Mouse (Mus musculus) G1E (cell line): ENCODE data around the gene Add1. TPM values are rescaled to one million over a fixed set of nuclear protein-coding genes. Genes with fewer than 3 reads are reported as not detected.

Source experiments
- ATAC-seq: 2 replicates; pipeline ENCODE4 v1.8.0; 2016; ENCODE audit warnings: mild to moderate bottlenecking; ENCODE audit not compliant: insufficient number of reproducible peaks, poor library complexity, low FRiP score, severe bottlenecking; ENCODE audit errors: extremely low read depth
- DNase-seq: peaks from one replicate; pipeline ENCODE4 v3.0.0; 2012; ENCODE audit warnings: low spot score
- H3K27me3 ChIP-seq: 2 replicates; pipeline ENCODE4 v1.6.1; 2012; ENCODE audit warnings: mild to moderate bottlenecking, low read length, inconsistent platforms; ENCODE audit not compliant: insufficient read depth
- H3K36me3 ChIP-seq: replicated peaks from 2 replicates; pipeline ENCODE3; 2012; ENCODE audit warnings: mild to moderate bottlenecking, inconsistent platforms
- H3K4me1 ChIP-seq: 2 replicates; pipeline ENCODE4 v1.6.1; 2012; ENCODE audit warnings: low read depth, low read length, inconsistent platforms, mixed read lengths; ENCODE audit not compliant: insufficient read depth
- H3K4me3 ChIP-seq: 2 replicates; pipeline ENCODE4 v1.5.1; 2012; ENCODE audit warnings: low read depth, mild to moderate bottlenecking, inconsistent platforms, low read length, moderate library complexity, mixed read lengths
- H3K9me3 ChIP-seq: replicated peaks from 2 replicates; pipeline ENCODE4 v1.6.1; 2012; ENCODE audit warnings: inconsistent platforms
- CTCF ChIP-seq: IDR thresholded peaks from 2 replicates; pipeline ENCODE4 v1.5.1; 2012; ENCODE audit warnings: low read depth, low read length, inconsistent platforms, mixed read lengths
- GATA1 ChIP-seq: IDR thresholded peaks from 2 replicates; pipeline ENCODE4 v1.6.1; 2012; ENCODE audit warnings: borderline replicate concordance, low read length, inconsistent platforms, mixed read lengths
- GATA2 ChIP-seq: IDR thresholded peaks from 2 replicates; pipeline ENCODE4 v1.6.1; 2012; ENCODE audit warnings: low read depth, low read length, inconsistent platforms, borderline replicate concordance
- POLR2AphosphoS5 ChIP-seq: IDR thresholded peaks from 2 replicates; pipeline ENCODE4 v1.6.1; 2012; ENCODE audit warnings: low read depth, low read length, inconsistent platforms; ENCODE audit not compliant: insufficient replicate concordance
- TAL1 ChIP-seq: conservative IDR thresholded peaks from 2 replicates; pipeline ENCODE4 v1.6.1; 2012; ENCODE audit warnings: low read depth, low read length, inconsistent platforms, mixed read lengths
- polyA plus RNA-seq: library from polyadenylated mRNA; stranded (reverse); fragments of >175 nt; gene quantifications from 2 replicates; pipeline ENCODE4 v1.2.3, GENCODE M21; 2012
- total RNA-seq, 2 experiments: library from RNA; stranded (forward) in 1 of 2; stranded (reverse) in 1 of 2; fragments of 200-1000 nt in 1 of 2; fragments of >200 nt in 1 of 2; fragmentation: Nextera tagmentation in 1 of 2; gene quantifications; 2 replicates each; pipeline ENCODE4 v1.2.3; 2014 to 2017

Add1 gene
- total and polyA plus RNA-seq, 3 experiments, result 103 to 257 (median 158) TPM

DNA sequence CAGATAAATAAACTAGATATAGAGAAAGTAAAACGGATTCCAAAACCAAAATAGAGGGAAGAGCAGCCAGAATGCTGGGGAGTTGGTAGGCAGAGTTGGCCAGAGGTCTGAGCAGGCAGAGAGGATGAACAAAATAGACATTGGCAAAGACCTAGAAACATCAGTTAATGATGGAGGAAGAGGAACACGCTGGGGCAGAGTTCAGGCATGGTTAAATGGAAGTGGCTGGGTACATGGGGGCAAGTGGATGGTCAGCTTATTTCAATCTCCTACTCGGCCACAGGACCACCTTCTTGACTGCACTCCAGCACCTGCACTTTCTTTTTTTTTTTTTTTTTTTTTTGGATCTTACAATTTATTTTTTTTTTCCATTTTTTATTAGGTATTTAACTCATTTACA is 68.5 kb downstream of the Add1 start:
- DNase-seq, result no peak
- no peak for ATAC-seq
- Histone ChIP-seq H3K4me1 (peaks cover 32% of the 10 kb centered on the region), H3K4me3 (no peak overlapping the region), H3K36me3 (peaks cover 94% of the 10 kb centered on the region), H3K27me3 (no peaks in the 10 kb centered on the region), H3K9me3 (no peaks in the 10 kb centered on the region)
- TF ChIP-seq GATA2, result no peak
- TF ChIP-seq TAL1, result no peak
- TF ChIP-seq GATA1, result no peak
- TF ChIP-seq CTCF, result no peak

DNA sequence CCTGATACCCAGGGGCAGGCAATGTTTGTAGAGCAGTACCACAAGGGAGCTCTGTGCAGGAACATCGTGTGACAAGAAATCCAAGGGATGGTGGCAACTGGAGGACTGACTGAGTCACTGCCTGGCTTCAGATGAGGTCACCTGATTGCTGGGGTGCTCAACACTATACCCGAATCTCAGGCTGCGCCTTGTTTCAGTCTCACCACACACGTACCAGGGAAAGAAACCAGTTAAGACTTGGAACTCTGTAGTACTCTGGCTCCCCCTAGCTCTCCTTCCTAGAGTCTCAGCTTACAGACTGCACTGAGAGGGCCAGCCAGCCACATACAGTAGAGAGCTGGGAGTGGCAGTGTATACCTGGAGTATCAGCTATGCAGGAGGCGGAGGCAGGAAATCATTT is 69.5 kb downstream of the Add1 start:
- TF ChIP-seq TAL1 (no peak), GATA2 (no peak), POLR2AphosphoS5 (no peak), CTCF (no peak), GATA1 (no peak)
- Histone ChIP-seq H3K4me3 (no peak overlapping the region), H3K36me3 (peaks cover 94% of the 10 kb centered on the region), H3K27me3 (no peaks in the 10 kb centered on the region), H3K9me3 (no peaks in the 10 kb centered on the region), H3K4me1 (peaks cover 23% of the 10 kb centered on the region)
- ATAC-seq (no peak), DNase-seq (no peak)

DNA sequence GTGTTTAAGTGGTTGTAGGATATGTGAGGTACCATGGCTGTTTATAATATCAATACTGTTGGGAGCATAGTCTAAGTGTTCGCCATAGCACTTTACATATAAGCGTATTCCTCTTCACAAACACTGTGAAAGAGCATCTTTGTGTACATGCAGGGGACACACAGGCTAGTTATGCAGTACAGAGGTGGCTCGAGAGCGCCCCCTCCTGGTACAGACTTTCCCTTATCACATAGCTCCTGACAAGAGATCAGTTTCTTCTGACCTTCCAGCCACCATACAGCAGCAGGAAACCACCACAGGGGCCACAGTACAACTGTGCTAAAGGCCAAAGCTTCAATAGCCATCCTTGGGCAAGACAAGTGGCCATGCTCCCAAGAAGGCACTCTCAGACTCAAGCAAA is 74.1 kb downstream of the Add1 start:
- Histone ChIP-seq H3K9me3 (no peaks in the 10 kb centered on the region), H3K36me3 (peaks cover 98% of the 10 kb centered on the region), H3K4me1 (peaks cover 8% of the 10 kb centered on the region; the same call in 1 of the 2 replicates), H3K27me3 (no peaks in the 10 kb centered on the region), H3K4me3 (no peak overlapping the region)
- DNase-seq (no peak), ATAC-seq (peak; percentile 34; the same call in 1 of the 2 replicates)
- no peak for TF ChIP-seq TAL1
- TF ChIP-seq GATA2, result no peak
- TF ChIP-seq CTCF, result peak; percentile 87

DNA sequence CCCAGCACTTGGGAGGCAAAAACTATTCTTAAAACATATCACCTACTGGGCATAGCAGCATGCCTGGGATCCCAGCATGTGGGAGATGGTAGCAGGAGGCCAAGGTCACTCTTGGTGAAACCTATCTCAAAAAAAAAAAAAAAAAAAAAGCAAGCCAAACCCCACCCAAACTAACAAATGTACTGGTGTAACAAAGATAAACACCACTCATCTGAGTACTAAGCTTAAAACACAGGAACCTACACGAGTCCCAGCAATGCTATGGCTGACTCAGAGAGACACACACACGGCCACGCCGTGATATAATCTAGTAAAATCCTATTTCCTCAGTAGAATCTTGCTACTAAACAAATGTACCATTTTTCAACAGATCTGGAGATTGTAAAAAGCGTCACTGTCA is 79.5 kb downstream of the Add1 start:
- no peak for TF ChIP-seq POLR2AphosphoS5
- no peak for TF ChIP-seq GATA2
- no peak for TF ChIP-seq GATA1
- no peak for TF ChIP-seq TAL1
- no peak for TF ChIP-seq CTCF
- peaks cover 95% of the 10 kb centered on the region for H3K36me3 ChIP-seq
- H3K4me3 ChIP-seq, result no peak overlapping the region
- H3K4me1 ChIP-seq, result peaks cover 16% of the 10 kb centered on the region
- ATAC-seq (no peak), DNase-seq (no peak)
- H3K9me3 ChIP-seq, result no peaks in the 10 kb centered on the region
- no peaks in the 10 kb centered on the region for H3K27me3 ChIP-seq

DNA sequence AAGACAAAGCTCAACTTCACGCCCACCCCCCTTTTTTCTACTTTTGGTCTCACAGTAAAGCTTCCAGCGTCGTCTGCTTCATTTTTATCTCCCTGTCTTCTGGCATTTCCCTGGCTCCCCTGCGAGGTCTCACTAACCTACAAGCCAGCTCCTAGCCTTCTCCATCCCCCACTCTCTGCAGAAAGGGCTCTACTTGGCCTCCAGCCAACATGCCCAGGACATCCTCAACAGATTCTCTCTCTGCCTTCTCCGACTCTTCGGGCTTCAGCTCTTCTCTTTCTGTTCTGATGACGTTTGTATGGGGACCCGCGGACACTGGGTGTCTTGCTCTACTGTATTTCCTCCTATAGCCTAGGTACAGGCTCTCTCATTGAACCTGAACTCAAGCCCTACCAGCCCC is 81.4 kb downstream of the Add1 start:
- Histone ChIP-seq H3K27me3 (no peaks in the 10 kb centered on the region), H3K4me3 (no peak overlapping the region), H3K9me3 (no peaks in the 10 kb centered on the region), H3K36me3 (peaks cover 79% of the 10 kb centered on the region), H3K4me1 (peaks cover 27% of the 10 kb centered on the region)
- ATAC-seq (no peak), DNase-seq (no peak)
- no peak for TF ChIP-seq TAL1

DNA sequence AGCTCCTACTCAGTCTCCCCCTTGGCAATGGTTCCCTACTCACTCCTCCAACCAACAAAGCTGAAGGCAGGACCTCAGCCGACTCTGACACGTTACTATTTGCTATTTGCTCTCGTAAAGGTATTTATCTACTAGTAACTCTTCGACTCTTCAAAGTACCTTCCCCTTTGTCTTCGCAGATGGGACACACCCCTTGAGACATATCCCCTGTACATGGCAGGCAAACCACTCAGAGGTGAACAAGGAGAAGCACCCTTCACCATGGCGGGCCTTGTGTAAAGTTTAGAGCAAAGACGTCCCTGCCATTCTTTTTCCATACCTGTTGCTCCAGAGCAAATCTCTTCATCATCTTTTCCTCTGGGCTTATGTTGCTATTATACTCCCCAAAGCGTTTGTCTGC is 84.1 kb downstream of the Add1 start:
- H3K4me3 ChIP-seq, result no peak overlapping the region
- no peak for TF ChIP-seq TAL1
- no peak for TF ChIP-seq POLR2AphosphoS5
- TF ChIP-seq GATA2, result no peak
- TF ChIP-seq CTCF, result no peak
- no peak for TF ChIP-seq GATA1
- no peaks in the 10 kb centered on the region for H3K27me3 ChIP-seq
- ATAC-seq, result no peak
- H3K4me1 ChIP-seq, result peaks cover 30% of the 10 kb centered on the region
- no peak for DNase-seq
- H3K9me3 ChIP-seq, result no peaks in the 10 kb centered on the region
- peaks cover 53% of the 10 kb centered on the region for H3K36me3 ChIP-seq

DNA sequence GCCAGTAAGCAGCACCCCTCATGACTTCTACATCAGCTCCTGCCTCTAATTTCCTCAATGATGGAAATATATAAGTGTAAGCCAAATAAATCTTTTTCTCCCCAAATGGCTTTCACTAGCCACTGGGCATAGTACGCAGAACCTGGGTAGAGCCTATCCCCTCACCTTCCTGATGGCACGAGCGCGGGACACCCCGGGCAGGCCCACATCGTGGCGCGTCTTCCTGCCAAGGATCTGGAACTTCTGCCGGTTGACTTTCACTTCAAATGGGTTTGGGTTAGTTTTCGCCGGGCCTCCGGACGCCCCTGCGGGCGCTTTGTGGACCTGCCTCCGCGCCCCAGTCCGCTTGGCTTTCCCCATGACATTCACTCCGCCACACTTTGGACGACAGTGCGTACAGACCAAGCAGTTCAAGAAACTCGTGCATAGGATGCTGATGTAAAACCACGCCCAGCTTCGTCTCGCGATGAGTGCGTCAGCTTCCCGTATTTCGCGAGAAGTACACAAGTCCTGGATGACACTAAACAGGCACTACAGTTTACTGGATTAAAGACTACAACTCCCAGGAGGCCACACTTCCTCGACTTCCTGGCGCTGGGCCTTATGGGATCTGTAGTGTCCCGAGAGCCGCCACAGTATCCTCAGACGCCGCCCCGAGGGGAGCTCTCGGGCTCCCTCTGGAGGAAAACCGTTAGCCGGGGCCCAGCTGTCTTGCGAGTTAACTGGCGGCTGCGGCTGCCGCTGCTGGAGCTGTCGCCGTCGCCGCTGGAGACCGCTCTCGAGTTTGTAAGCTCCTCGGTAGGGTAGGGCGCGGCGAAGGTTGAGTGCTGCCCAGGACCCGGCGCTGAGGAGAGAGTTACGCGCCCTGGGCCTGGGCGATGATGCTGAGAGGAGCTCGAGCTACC is 86.5 kb downstream of the Add1 start, which contains the start of the genes Nop14 and Grk4:
Gene Nop14, minus strand, starts transcription at position 463 of the 905 bp plus-strand sequence.
Gene Grk4, plus strand, starts transcription at position 694 of the 905 bp plus-strand sequence.
- peak within 1 kb of the TSS; percentile 81 for H3K4me3 ChIP-seq
- DNase-seq, result peak; percentile 86
- no peaks in the 10 kb centered on the region for H3K27me3 ChIP-seq
- ATAC-seq, result peak; percentile 99
- H3K36me3 ChIP-seq, result peaks cover 30% of the 10 kb centered on the region
- no peaks in the 10 kb centered on the region for H3K9me3 ChIP-seq
- peaks cover 27% of the 10 kb centered on the region for H3K4me1 ChIP-seq
- TF ChIP-seq GATA1 (no peak), CTCF (peak; percentile 45; the same call in 1 of the 2 replicates), TAL1 (no peak), GATA2 (no peak), POLR2AphosphoS5 (0 out of 2 replicates have a peak, but pooled peaks have one; percentile 39)
